Mouse (Mus musculus) liver, embryonic 12.5 days (tissue): ENCODE measurements around the gene Mrpl28. TPM values are rescaled to one million over a fixed set of nuclear protein-coding genes. Genes with fewer than 3 reads are reported as not detected.
"Not testable (repeated sequence)": the region's sequence is repeated elsewhere in the genome, so short reads cannot be mapped to it uniquely, and the experiment has no call there.

Source experiments
- ATAC-seq: fragments of 200-750 bp; cut with Nextera tagmentation; 2 replicates; pipeline ENCODE4 v1.8.0; 2017; ENCODE audit warnings: moderate number of reproducible peaks, mild to moderate bottlenecking, moderate library complexity
- H3K27ac ChIP-seq: fragments of 300-500 bp; sonication (generic); 2 replicates; pipeline ENCODE4 v1.5.1; 2016; ENCODE audit warnings: mild to moderate bottlenecking
- H3K27me3 ChIP-seq: fragments of 300-500 bp; sonication (generic); replicated peaks from 2 replicates; pipeline ENCODE4 v1.6.1; 2016; ENCODE audit warnings: mild to moderate bottlenecking, moderate library complexity
- H3K36me3 ChIP-seq: fragments of 300-500 bp; sonication (generic); 2 replicates; pipeline ENCODE4 v1.6.1; 2016; ENCODE audit warnings: mild to moderate bottlenecking, moderate library complexity
- H3K4me1 ChIP-seq: fragments of 300-500 bp; sonication (generic); 2 replicates; pipeline ENCODE4 v1.6.1; 2016
- H3K4me2 ChIP-seq: fragments of 300-500 bp; sonication (generic); 2 replicates; pipeline ENCODE4 v1.6.1; 2016; ENCODE audit warnings: mild to moderate bottlenecking, moderate library complexity
- H3K4me3 ChIP-seq: fragments of 300-500 bp; sonication (generic); 2 replicates; pipeline ENCODE4 v1.5.1; 2016; ENCODE audit warnings: mild to moderate bottlenecking, moderate library complexity
- H3K9ac ChIP-seq: fragments of 300-500 bp; sonication (generic); 2 replicates; pipeline ENCODE4 v1.6.1; 2016; ENCODE audit warnings: mild to moderate bottlenecking, moderate library complexity
- H3K9me3 ChIP-seq: fragments of 300-500 bp; sonication (generic); replicated peaks from 2 replicates; pipeline ENCODE4 v1.6.1; 2016; ENCODE audit warnings: mild to moderate bottlenecking, moderate library complexity
- WGBS: fragments of 180-500 bp; shearing (Covaris S2); methylation state at CpG from one replicate; pipeline ENCODE4 v1.1.7; 2016; ENCODE audit not compliant: insufficient replicate concordance; 5-methylcytosine and 5-hydroxymethylcytosine counted together
- polyA plus RNA-seq: library from polyadenylated mRNA; unstranded; fragments of >200 nt; fragmentation: Nextera tagmentation; extraction: Ambion mirVana; gene quantifications from 2 replicates; pipeline ENCODE4 v1.2.1, GENCODE M21; 2016

Mrpl28 gene
- polyA plus RNA-seq, 1 experiment from 2014 or later, result 174 TPM

- Histone ChIP-seq H3K4me2 (no peak overlapping the region), H3K27ac (no peak overlapping the region), H3K9me3 (no peaks in the 10 kb centered on the region), H3K9ac (no peak overlapping the region), H3K36me3 (no peaks in the 10 kb centered on the region), H3K27me3 (peaks cover 13% of the 10 kb centered on the region), H3K4me3 (no peak overlapping the region), H3K4me1 (peaks cover 18% of the 10 kb centered on the region)
- no peak for ATAC-seq
- 35% methylated on average over 4 of the region's 4 CpGs for WGBS
Observed at GRCm38 (mm10) chr17:26105619-26106018, 17.7 kb upstream of the Mrpl28 start.

GRCm38 (mm10) chr17:26110156-26110555 is 13.1 kb upstream of the Mrpl28 start:
- H3K9ac ChIP-seq, result no peak overlapping the region
- peaks cover 17% of the 10 kb centered on the region for H3K4me1 ChIP-seq
- WGBS, result 33% methylated on average over 4 of the region's 4 CpGs
- no peaks in the 10 kb centered on the region for H3K9me3 ChIP-seq
- no peak overlapping the region for H3K4me3 ChIP-seq
- H3K36me3 ChIP-seq, result no peaks in the 10 kb centered on the region
- H3K4me2 ChIP-seq, result no peak overlapping the region
- no peak for ATAC-seq
- H3K27ac ChIP-seq, result no peak overlapping the region
- peaks cover 59% of the 10 kb centered on the region for H3K27me3 ChIP-seq

DNA sequence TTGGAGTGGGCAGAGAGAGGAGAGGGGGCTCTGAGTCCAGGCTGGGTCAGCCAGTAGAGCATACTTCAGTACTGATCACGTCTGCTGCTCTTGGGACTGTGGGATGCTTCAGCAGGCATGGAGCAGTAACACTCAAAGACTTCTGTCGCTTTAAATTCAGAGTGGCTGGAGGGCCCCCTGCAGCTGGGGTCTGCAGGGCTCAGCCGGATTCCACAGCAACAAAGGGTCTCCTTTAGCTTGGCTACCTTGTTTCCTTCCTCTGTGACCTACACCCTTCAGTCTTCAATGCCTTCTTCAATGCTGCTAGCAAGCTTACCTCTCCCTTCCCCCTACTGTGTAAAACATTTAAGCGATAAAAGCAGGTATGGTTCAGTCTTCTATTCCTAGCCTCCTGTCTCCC is 12.3 kb upstream of the Mrpl28 start:
- Histone ChIP-seq H3K9me3 (no peaks in the 10 kb centered on the region), H3K9ac (no peak overlapping the region), H3K4me1 (peaks cover 14% of the 10 kb centered on the region), H3K4me3 (no peak overlapping the region), H3K27me3 (peaks cover 67% of the 10 kb centered on the region), H3K36me3 (no peaks in the 10 kb centered on the region), H3K27ac (no peak overlapping the region), H3K4me2 (no peak overlapping the region)
- no peak for ATAC-seq
- WGBS, result 23% methylated on average over 4 of the region's 4 CpGs

- Histone ChIP-seq H3K36me3 (no peaks in the 10 kb centered on the region), H3K27me3 (peaks cover 74% of the 10 kb centered on the region), H3K4me2 (no peak overlapping the region), H3K4me3 (no peak overlapping the region), H3K9me3 (no peaks in the 10 kb centered on the region), H3K27ac (no peak overlapping the region), H3K4me1 (peaks cover 20% of the 10 kb centered on the region), H3K9ac (no peak overlapping the region)
- no peak for ATAC-seq
- 30% methylated on average over 4 of the region's 4 CpGs for WGBS
Observed at GRCm38 (mm10) chr17:26111722-26112121, 11.6 kb upstream of the Mrpl28 start.

DNA sequence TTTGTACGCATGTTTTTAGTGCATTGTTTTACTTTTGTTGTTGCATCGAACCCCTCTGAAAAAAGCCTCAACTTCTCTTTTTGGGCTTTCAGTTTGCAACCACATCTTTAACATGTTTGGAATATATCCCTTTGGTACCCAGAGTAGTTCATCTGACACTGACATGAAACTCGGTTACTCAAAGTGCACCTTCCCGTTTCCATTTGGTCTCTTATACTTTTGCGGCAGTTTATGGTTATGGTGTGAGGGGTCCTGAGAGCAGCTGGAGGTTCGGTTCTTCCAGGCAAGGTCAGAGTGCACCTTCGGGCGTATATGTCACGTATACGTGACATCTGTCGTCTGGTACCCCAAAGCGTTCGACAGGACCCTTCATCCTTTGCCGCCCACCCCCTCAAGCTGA is 10.5 kb upstream of the Mrpl28 start:
- no peaks in the 10 kb centered on the region for H3K9me3 ChIP-seq
- H3K27me3 ChIP-seq, result peaks cover 85% of the 10 kb centered on the region
- WGBS, result 19% methylated on average over 14 of the region's 14 CpGs
- no peaks in the 10 kb centered on the region for H3K36me3 ChIP-seq
- H3K9ac ChIP-seq, result peak overlapping the region; percentile 80
- H3K4me3 ChIP-seq, result peak overlapping the region; percentile 73
- peaks cover 22% of the 10 kb centered on the region for H3K4me1 ChIP-seq
- no peak overlapping the region for H3K27ac ChIP-seq
- ATAC-seq, result no peak; the same call in 1 of the 2 replicates
- H3K4me2 ChIP-seq, result peak overlapping the region; percentile 95

DNA sequence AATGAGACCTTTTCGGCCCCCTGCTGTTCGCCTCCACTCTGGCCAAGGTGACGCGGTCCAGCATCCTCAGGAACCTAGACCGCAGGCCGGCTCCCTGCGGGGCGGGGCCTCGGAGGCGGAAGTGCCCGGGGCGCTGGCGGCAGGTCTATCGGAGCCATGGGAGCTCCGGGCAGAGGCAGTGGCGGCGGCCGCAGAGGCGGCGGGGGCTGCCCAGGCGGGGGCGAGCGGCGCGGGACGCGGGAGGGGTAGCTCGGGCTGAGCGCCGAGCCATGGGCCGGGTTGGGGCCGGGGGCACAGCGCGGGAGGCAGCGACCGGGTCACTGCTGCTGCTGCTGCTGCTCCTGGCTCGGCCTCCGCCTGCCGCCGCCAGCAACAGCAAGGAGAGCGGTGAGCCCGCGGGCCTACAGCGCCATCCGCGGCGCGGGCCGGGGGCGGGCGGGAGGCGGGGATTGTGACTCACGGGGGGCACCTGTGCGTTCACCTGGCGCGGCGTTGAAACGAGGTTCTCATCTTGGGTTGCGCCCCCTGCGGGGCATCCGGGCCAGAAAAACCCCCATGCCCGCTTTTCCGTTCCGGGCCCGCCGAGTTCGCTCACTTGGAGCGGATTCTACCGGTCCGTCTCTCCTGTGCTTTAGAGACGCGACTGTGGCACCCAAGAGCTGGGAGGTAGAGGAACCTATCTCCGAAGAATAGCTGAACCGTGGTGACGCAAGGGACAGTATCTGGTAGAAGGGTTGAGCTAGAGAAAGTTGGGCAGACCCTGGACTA is 9.9 kb upstream of the Mrpl28 start, which contains the start of gene Tmem8:
Gene Tmem8 (plus strand): TSS at position 119 of the 768 bp plus-strand sequence.
- no peaks in the 10 kb centered on the region for H3K9me3 ChIP-seq
- peaks cover 91% of the 10 kb centered on the region for H3K27me3 ChIP-seq
- no peak within 1 kb of the TSS for H3K27ac ChIP-seq
- peak; percentile 74 for ATAC-seq
- H3K4me1 ChIP-seq, result peaks cover 22% of the 10 kb centered on the region
- no peaks in the 10 kb centered on the region for H3K36me3 ChIP-seq
- peak within 1 kb of the TSS; percentile 73 for H3K4me3 ChIP-seq
- WGBS, result 1% methylated on average over 75 of the region's 75 CpGs
- peak within 1 kb of the TSS; percentile 95 for H3K4me2 ChIP-seq
- peak within 1 kb of the TSS; percentile 80 for H3K9ac ChIP-seq

- Histone ChIP-seq H3K4me1 (peaks cover 22% of the 10 kb centered on the region), H3K36me3 (no peaks in the 10 kb centered on the region), H3K27me3 (peaks cover 93% of the 10 kb centered on the region), H3K4me3 (peak overlapping the region; percentile 73), H3K27ac (no peak overlapping the region), H3K9ac (peak overlapping the region; percentile 80), H3K4me2 (peak overlapping the region; percentile 95), H3K9me3 (no peaks in the 10 kb centered on the region)
- no peak for ATAC-seq
- WGBS, result 13% methylated on average over 8 of the region's 8 CpGs
Observed at GRCm38 (mm10) chr17:26114061-26114460, 9.2 kb upstream of the Mrpl28 start.

GRCm38 (mm10) chr17:26114461-26114860 is 8.8 kb upstream of the Mrpl28 start:
- not testable (repeated sequence) for H3K9me3 ChIP-seq, H3K4me3 ChIP-seq, H3K36me3 ChIP-seq, H3K9ac ChIP-seq, ATAC-seq, H3K27ac ChIP-seq, H3K4me2 ChIP-seq
- 50% methylated on average over 7 of the region's 7 CpGs for WGBS
- peaks cover 96% of the 10 kb centered on the region for H3K27me3 ChIP-seq
- H3K4me1 ChIP-seq, result peaks cover 22% of the 10 kb centered on the region

DNA sequence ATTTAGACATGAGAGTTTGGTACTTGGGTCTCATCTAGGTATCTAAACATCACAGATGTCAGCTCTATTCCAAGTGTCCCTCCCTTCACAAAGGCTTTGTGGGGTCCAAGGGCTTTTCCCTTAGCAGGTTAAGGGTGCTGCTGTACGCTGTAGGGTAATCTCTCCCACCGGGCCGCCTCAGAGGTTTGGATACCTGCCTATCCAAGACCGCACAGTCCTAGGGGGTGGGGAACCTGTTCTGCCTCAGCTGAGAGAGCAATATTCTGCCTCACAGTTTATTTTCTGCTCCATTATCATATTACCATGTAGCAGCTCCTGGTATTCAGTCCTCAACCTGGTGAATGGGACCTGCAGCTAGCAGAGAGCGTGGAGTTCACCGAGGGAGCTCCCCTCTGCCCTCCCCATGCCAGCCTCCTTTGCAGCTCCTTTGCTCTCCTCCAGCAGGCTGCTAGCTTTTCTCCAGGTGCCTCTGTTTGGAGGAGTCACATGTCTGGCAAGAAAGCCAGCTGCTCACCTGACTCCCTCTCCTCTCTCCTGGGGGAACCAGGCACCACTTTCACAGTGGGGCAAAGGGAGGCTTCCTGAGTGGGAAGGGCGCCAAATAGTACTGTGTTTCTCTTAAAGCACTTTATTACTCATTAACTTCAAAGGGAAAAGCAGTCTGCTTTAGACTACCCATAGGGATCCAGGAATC is 7.9 kb upstream of the Mrpl28 start:
- Histone ChIP-seq H3K4me2 (no peak overlapping the region), H3K27ac (no peak overlapping the region), H3K4me3 (no peak overlapping the region), H3K36me3 (no peaks in the 10 kb centered on the region), H3K9ac (no peak overlapping the region), H3K27me3 (peaks cover 94% of the 10 kb centered on the region), H3K4me1 (peaks cover 30% of the 10 kb centered on the region), H3K9me3 (no peaks in the 10 kb centered on the region)
- WGBS, result 72% methylated on average over 7 of the region's 7 CpGs
- ATAC-seq, result no peak

DNA sequence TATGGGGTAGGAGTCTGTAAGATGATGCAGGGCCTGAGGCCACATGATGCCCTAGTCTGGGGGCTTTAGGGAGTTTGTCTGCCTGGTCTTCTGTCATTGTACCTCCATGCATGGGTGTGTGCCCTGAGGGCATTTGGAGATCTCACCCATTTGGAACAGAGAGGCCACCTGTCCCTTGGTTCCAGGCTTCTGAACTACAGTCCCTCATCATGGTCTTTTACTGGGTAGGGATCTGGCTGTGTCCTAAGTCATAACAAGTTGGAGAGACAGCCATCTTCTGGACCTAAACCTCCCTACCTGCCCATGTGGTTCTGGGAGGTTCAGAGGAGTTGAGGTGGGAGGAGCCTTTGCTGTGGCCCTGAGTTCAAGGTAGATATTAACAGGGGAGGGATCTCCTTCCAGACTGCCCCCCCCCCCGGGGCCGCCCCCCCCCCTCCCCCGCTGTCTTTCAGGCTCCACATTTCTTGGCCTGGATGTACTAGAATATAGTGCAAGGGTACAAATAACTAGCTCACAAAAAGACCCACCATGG is 7.3 kb upstream of the Mrpl28 start:
- H3K27ac ChIP-seq, result no peak overlapping the region
- WGBS, result 64% methylated on average over 3 of the region's 3 CpGs
- no peak overlapping the region for H3K4me2 ChIP-seq
- no peak overlapping the region for H3K9ac ChIP-seq
- peaks cover 87% of the 10 kb centered on the region for H3K27me3 ChIP-seq
- no peak overlapping the region for H3K4me3 ChIP-seq
- H3K4me1 ChIP-seq, result peaks cover 32% of the 10 kb centered on the region
- H3K36me3 ChIP-seq, result no peaks in the 10 kb centered on the region
- H3K9me3 ChIP-seq, result no peaks in the 10 kb centered on the region
- no peak for ATAC-seq

DNA sequence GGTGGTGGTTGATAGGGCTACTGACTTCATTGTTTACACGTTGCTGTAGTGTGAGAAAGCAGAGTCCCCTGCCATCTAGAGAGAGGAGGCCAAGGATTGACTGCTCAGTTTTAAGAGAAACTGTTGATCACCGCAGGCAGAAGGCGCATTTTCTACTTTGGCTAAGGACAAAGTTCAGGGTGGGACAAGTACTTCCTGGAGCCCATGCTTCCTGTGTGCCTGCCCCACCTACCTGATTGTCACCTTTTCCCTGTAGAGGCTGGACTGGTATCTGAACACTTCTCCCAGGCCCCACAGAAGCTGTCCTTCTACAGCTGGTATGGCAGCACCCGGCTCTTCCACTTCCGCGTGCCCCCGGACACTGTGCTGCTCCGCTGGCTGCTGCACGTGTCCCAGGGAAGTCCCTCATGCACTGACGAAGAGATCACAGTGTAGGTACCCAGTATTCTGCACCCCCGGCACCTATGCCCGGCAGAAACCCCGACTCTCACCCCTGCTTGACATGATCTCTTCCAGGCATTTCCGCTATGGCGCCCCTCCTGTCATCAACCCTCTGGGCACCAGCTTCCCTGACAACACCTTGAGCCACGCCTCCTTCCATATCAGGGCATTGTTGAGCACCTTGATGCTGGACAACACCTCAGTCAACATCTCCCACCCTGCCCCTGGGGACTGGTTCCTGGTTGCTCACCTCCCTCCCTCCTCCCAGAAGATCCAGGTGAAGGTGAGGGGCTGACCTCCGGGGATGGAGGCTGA is 6.6 kb upstream of the Mrpl28 start:
- Histone ChIP-seq H3K4me2 (no peak overlapping the region), H3K9me3 (no peaks in the 10 kb centered on the region), H3K36me3 (no peaks in the 10 kb centered on the region), H3K27me3 (peaks cover 81% of the 10 kb centered on the region), H3K9ac (no peak overlapping the region), H3K27ac (no peak overlapping the region), H3K4me3 (no peak overlapping the region), H3K4me1 (peaks cover 32% of the 10 kb centered on the region)
- WGBS, result 77% methylated on average over 17 of the region's 17 CpGs
- no peak for ATAC-seq
